Mouse (Mus musculus) liver, embryonic 12.5 days (tissue): ENCODE data around the gene Cabp2. TPM values are rescaled to one million over a fixed set of nuclear protein-coding genes. Genes with fewer than 3 reads are reported as not detected.

Source experiments
- ATAC-seq: fragments of 200-750 bp; cut with Nextera tagmentation; 2 replicates; pipeline ENCODE4 v1.8.0; 2017; ENCODE audit warnings: moderate number of reproducible peaks, mild to moderate bottlenecking, moderate library complexity
- H3K27ac ChIP-seq: fragments of 300-500 bp; sonication (generic); 2 replicates; pipeline ENCODE4 v1.5.1; 2016; ENCODE audit warnings: mild to moderate bottlenecking
- H3K27me3 ChIP-seq: fragments of 300-500 bp; sonication (generic); replicated peaks from 2 replicates; pipeline ENCODE4 v1.6.1; 2016; ENCODE audit warnings: mild to moderate bottlenecking, moderate library complexity
- H3K36me3 ChIP-seq: fragments of 300-500 bp; sonication (generic); 2 replicates; pipeline ENCODE4 v1.6.1; 2016; ENCODE audit warnings: mild to moderate bottlenecking, moderate library complexity
- H3K4me1 ChIP-seq: fragments of 300-500 bp; sonication (generic); 2 replicates; pipeline ENCODE4 v1.6.1; 2016
- H3K4me2 ChIP-seq: fragments of 300-500 bp; sonication (generic); 2 replicates; pipeline ENCODE4 v1.6.1; 2016; ENCODE audit warnings: mild to moderate bottlenecking, moderate library complexity
- H3K4me3 ChIP-seq: fragments of 300-500 bp; sonication (generic); 2 replicates; pipeline ENCODE4 v1.5.1; 2016; ENCODE audit warnings: mild to moderate bottlenecking, moderate library complexity
- H3K9ac ChIP-seq: fragments of 300-500 bp; sonication (generic); 2 replicates; pipeline ENCODE4 v1.6.1; 2016; ENCODE audit warnings: mild to moderate bottlenecking, moderate library complexity
- H3K9me3 ChIP-seq: fragments of 300-500 bp; sonication (generic); replicated peaks from 2 replicates; pipeline ENCODE4 v1.6.1; 2016; ENCODE audit warnings: mild to moderate bottlenecking, moderate library complexity
- WGBS: fragments of 180-500 bp; shearing (Covaris S2); methylation state at CpG from one replicate; pipeline ENCODE4 v1.1.7; 2016; ENCODE audit not compliant: insufficient replicate concordance; 5-methylcytosine and 5-hydroxymethylcytosine counted together
- polyA plus RNA-seq: library from polyadenylated mRNA; unstranded; fragments of >200 nt; fragmentation: Nextera tagmentation; extraction: Ambion mirVana; gene quantifications from 2 replicates; pipeline ENCODE4 v1.2.1, GENCODE M21; 2016

Gene Cabp2
- polyA plus RNA-seq, 1 experiment from 2014 or later: 0.37 TPM

GRCm38 (mm10) chr19:4084984-4085383 lies 3.6 kb downstream of the Cabp2 start:
- H3K4me1 ChIP-seq: peaks cover 30% of the 10 kb centered on the region
- WGBS: 85% methylated on average over 1 of the region's 1 CpGs
- no peak overlapping the region for H3K4me3 ChIP-seq
- no peaks in the 10 kb centered on the region for H3K36me3 ChIP-seq
- H3K27me3 ChIP-seq: peaks cover 67% of the 10 kb centered on the region
- H3K9ac ChIP-seq: no peak overlapping the region
- no peak for ATAC-seq
- no peak overlapping the region for H3K27ac ChIP-seq
- H3K4me2 ChIP-seq: no peak overlapping the region
- no peaks in the 10 kb centered on the region for H3K9me3 ChIP-seq

GRCm38 (mm10) chr19:4086156-4086555 lies 4.8 kb downstream of the Cabp2 start:
- ATAC-seq: no peak
- 70% methylated on average over 15 of the region's 15 CpGs for WGBS
- H3K36me3 ChIP-seq: no peaks in the 10 kb centered on the region
- no peak overlapping the region for H3K4me2 ChIP-seq
- H3K9ac ChIP-seq: no peak overlapping the region
- H3K9me3 ChIP-seq: no peaks in the 10 kb centered on the region
- H3K4me1 ChIP-seq: peaks cover 18% of the 10 kb centered on the region
- peaks cover 75% of the 10 kb centered on the region for H3K27me3 ChIP-seq
- H3K4me3 ChIP-seq: no peak overlapping the region
- no peak overlapping the region for H3K27ac ChIP-seq

- no peak overlapping the region for H3K4me3 ChIP-seq
- H3K9me3 ChIP-seq: no peaks in the 10 kb centered on the region
- H3K9ac ChIP-seq: no peak overlapping the region
- no peak for ATAC-seq
- no peak overlapping the region for H3K27ac ChIP-seq
- peaks cover 72% of the 10 kb centered on the region for H3K27me3 ChIP-seq
- H3K4me2 ChIP-seq: no peak overlapping the region
- 77% methylated on average over 5 of the region's 5 CpGs for WGBS
- no peaks in the 10 kb centered on the region for H3K36me3 ChIP-seq
- peaks cover 18% of the 10 kb centered on the region for H3K4me1 ChIP-seq
Observed at GRCm38 (mm10) chr19:4087090-4087489, 5.7 kb downstream of the Cabp2 start.

DNA sequence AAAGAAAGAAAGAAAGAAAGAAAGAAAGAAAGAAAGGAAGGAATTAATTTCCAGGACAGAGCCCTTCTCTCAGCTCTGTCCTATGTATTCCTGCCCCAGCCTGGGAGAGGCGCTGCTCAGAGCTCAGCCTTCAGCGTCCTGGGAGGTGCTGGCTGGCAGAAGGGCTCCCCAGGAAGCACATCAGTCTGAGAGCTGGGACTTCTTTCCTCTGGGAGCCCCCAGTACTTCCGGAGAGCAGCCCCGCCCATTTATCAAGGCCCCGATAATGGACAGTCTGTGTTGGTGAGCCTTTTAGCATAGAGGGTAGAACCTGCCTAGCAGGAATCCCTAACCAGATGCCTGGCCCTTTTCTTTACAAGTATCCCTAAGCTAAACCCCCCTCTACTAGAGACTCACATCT lies 6.8 kb downstream of the Cabp2 start:
- WGBS: 12% methylated on average over 5 of the region's 5 CpGs
- Histone ChIP-seq H3K9me3 (no peaks in the 10 kb centered on the region), H3K27me3 (peaks cover 64% of the 10 kb centered on the region), H3K36me3 (no peaks in the 10 kb centered on the region), H3K9ac (0 out of 2 replicates have a peak overlapping the region, but pooled peaks have one; percentile 32), H3K4me3 (no peak overlapping the region), H3K27ac (no peak overlapping the region), H3K4me1 (peaks cover 26% of the 10 kb centered on the region), H3K4me2 (peak overlapping the region; percentile 24; the same call in 1 of the 2 replicates)
- ATAC-seq: no peak

DNA sequence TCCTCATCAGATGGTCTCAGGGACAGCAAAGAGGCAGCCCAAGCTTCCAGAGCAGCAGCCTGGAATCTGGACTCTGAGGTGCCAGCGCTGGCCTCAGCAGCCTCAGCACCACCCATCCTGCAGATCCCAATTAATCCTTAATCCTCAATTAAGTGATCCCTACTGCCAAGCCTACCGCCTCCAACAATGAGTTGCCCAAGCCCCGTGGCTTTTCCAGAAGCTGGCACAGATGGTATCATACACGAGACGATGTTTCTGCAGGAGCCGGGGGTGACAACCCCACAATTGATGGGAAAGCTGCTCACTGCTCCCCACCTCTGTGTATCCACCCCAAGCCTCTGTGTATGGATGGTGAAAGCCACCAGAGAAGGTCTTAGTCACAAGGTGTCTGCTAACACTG lies 7.8 kb downstream of the Cabp2 start:
- 68% methylated on average over 6 of the region's 6 CpGs for WGBS

DNA sequence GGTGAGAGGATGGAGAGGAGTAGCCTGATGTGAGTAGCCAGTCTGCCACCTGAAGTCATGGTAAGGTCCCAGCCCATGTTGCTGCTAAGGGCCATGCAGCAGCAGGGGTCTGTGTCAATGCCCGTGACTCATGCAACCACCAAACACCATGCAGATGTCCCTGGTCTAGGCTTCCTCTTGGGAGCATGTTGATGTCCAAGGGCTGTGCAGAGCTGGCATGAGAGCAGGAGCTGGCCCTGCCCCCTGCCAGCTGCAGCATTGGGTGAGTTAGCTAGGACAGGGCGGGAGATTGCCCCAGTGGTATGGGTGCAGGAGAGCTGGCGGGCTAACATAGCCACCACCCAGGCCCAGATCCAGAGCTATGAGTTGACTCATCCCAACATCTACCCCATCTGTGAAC lies 9.1 kb downstream of the Cabp2 start:
- Histone ChIP-seq H3K4me1 (peaks cover 18% of the 10 kb centered on the region), H3K4me2 (no peak overlapping the region), H3K4me3 (no peak overlapping the region), H3K27me3 (peaks cover 44% of the 10 kb centered on the region), H3K27ac (no peak overlapping the region), H3K36me3 (no peaks in the 10 kb centered on the region), H3K9me3 (no peaks in the 10 kb centered on the region), H3K9ac (no peak overlapping the region)
- 69% methylated on average over 3 of the region's 3 CpGs for WGBS
- 0 out of 2 replicates have a peak, but pooled peaks have one; percentile 30 for ATAC-seq

More for the DNA sequence above, 7.8 kb downstream of the Cabp2 start:
- H3K27me3 ChIP-seq: peaks cover 54% of the 10 kb centered on the region
- H3K4me1 ChIP-seq: peaks cover 21% of the 10 kb centered on the region
- H3K9ac ChIP-seq: no peak overlapping the region
- no peak overlapping the region for H3K27ac ChIP-seq
- H3K4me2 ChIP-seq: no peak overlapping the region
- H3K9me3 ChIP-seq: no peaks in the 10 kb centered on the region
- ATAC-seq: no peak
- no peaks in the 10 kb centered on the region for H3K36me3 ChIP-seq
- no peak overlapping the region for H3K4me3 ChIP-seq

- Histone ChIP-seq H3K9ac (no peak overlapping the region), H3K4me3 (no peak overlapping the region), H3K4me2 (no peak overlapping the region), H3K4me1 (peaks cover 25% of the 10 kb centered on the region), H3K27me3 (peaks cover 35% of the 10 kb centered on the region), H3K27ac (no peak overlapping the region), H3K9me3 (no peaks in the 10 kb centered on the region), H3K36me3 (no peaks in the 10 kb centered on the region)
- WGBS: 13% methylated on average over 2 of the region's 2 CpGs
- ATAC-seq: no peak
Observed at GRCm38 (mm10) chr19:4091383-4091782, 10.0 kb downstream of the Cabp2 start.

- H3K27ac ChIP-seq: no peak overlapping the region
- no peaks in the 10 kb centered on the region for H3K9me3 ChIP-seq
- H3K4me1 ChIP-seq: peaks cover 33% of the 10 kb centered on the region
- peaks cover 26% of the 10 kb centered on the region for H3K27me3 ChIP-seq
- H3K4me3 ChIP-seq: no peak overlapping the region
- H3K36me3 ChIP-seq: no peaks in the 10 kb centered on the region
- no peak overlapping the region for H3K9ac ChIP-seq
- H3K4me2 ChIP-seq: no peak overlapping the region
- 55% methylated on average over 3 of the region's 3 CpGs for WGBS
- ATAC-seq: no peak
Observed at GRCm38 (mm10) chr19:4092750-4093149, 11.4 kb downstream of the Cabp2 start.

- H3K27me3 ChIP-seq: peaks cover 18% of the 10 kb centered on the region
- H3K36me3 ChIP-seq: peaks cover 4% of the 10 kb centered on the region; the same call in 1 of the 2 replicates
- peaks cover 36% of the 10 kb centered on the region for H3K4me1 ChIP-seq
- no peak overlapping the region for H3K9ac ChIP-seq
- H3K4me2 ChIP-seq: no peak overlapping the region
- no peak overlapping the region for H3K4me3 ChIP-seq
- no peak overlapping the region for H3K27ac ChIP-seq
- 77% methylated on average over 7 of the region's 7 CpGs for WGBS
- ATAC-seq: no peak
- H3K9me3 ChIP-seq: no peaks in the 10 kb centered on the region
Observed at GRCm38 (mm10) chr19:4093772-4094171, 12.4 kb downstream of the Cabp2 start.

GRCm38 (mm10) chr19:4094348-4094747 lies 13.0 kb downstream of the Cabp2 start:
- Histone ChIP-seq H3K36me3 (peaks cover 4% of the 10 kb centered on the region; the same call in 1 of the 2 replicates), H3K9ac (no peak overlapping the region), H3K27ac (no peak overlapping the region), H3K4me3 (no peak overlapping the region), H3K27me3 (peaks cover 13% of the 10 kb centered on the region), H3K4me1 (peaks cover 42% of the 10 kb centered on the region), H3K9me3 (no peaks in the 10 kb centered on the region), H3K4me2 (no peak overlapping the region)
- WGBS: 74% methylated on average over 3 of the region's 3 CpGs
- no peak for ATAC-seq

- peaks cover 47% of the 10 kb centered on the region for H3K4me1 ChIP-seq
- H3K27ac ChIP-seq: no peak overlapping the region
- H3K4me3 ChIP-seq: no peak overlapping the region
- peaks cover 14% of the 10 kb centered on the region for H3K27me3 ChIP-seq
- peaks cover 4% of the 10 kb centered on the region; the same call in 1 of the 2 replicates for H3K36me3 ChIP-seq
- H3K4me2 ChIP-seq: no peak overlapping the region
- H3K9ac ChIP-seq: no peak overlapping the region
- no peak for ATAC-seq
- H3K9me3 ChIP-seq: no peaks in the 10 kb centered on the region
- 75% methylated on average over 5 of the region's 5 CpGs for WGBS
Observed at GRCm38 (mm10) chr19:4094774-4095303, 13.5 kb downstream of the Cabp2 start.

- peak overlapping the region; percentile 78; the same call in 1 of the 2 replicates for H3K9ac ChIP-seq
- H3K9me3 ChIP-seq: no peaks in the 10 kb centered on the region
- H3K4me2 ChIP-seq: peak overlapping the region; percentile 93
- H3K4me1 ChIP-seq: peaks cover 56% of the 10 kb centered on the region
- no peak overlapping the region for H3K27ac ChIP-seq
- 64% methylated on average over 3 of the region's 3 CpGs for WGBS
- ATAC-seq: no peak
- H3K27me3 ChIP-seq: peaks cover 16% of the 10 kb centered on the region
- peaks cover 4% of the 10 kb centered on the region; the same call in 1 of the 2 replicates for H3K36me3 ChIP-seq
- no peak overlapping the region for H3K4me3 ChIP-seq
Observed at GRCm38 (mm10) chr19:4095802-4096201, 14.4 kb downstream of the Cabp2 start.
